Mouse (Mus musculus) megakaryocyte, embryonic 14.5 days (primary cell): Measurements from ENCODE around the gene Kansl2.

ENCODE experiments used
- FLI1 ChIP-seq: IDR thresholded peaks from 2 replicates; pipeline ENCODE4 v1.6.1; 2012; ENCODE audit warnings: low read length, inconsistent platforms, mixed read lengths
- GATA1 ChIP-seq: IDR thresholded peaks from 3 replicates; pipeline ENCODE4 v1.6.1; 2012; ENCODE audit warnings: mixed read lengths, low read length, inconsistent platforms, borderline replicate concordance

DNA sequence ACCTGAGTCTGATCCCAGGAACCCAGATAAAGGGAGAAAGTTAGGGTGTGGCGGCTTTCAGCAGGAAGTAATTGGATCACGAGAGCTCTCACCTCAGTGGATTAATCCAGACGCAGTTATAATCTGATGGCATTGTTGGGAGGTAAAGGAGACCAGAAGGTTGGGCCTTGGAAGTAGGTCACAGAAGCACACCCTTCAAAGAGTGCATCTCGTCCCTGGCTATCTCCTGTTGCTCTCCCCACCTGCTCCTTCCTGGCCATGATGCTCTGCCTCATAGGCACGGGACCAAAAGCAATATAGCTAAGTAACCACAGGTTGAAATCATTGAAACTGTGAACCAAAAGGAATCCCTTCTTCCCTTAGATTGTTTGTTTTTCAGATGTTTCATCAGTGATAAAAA is 23.1 kb upstream of the Kansl2 start:
- TF ChIP-seq GATA1 (no peak), FLI1 (no peak)
